8 mouse cellular contexts compared by ENCODE assay signal in genomic region chr2:5403850-5404249, GRCm38 (mm10).
DNase-seq lines count a peak whose midpoint lies in the region; ATAC-seq and TF ChIP-seq lines count a peak whose summit lies in the region.

No protein-coding gene starts in this region.

- no peak overlapping the region for H3K4me2 ChIP-seq in forebrain, postnatal 0 days (ENCODE audit: low read depth)
- no peak overlapping the region for H3K4me2 ChIP-seq in forebrain, embryonic 15.5 days (replicated peaks)

- DNase-seq in forebrain, postnatal 0 days = no peak
- DNase-seq in thymus, adult 2 months = peak; percentile 41
- DNase-seq in thymus, adult 18-20 months = no peak
- peak; percentile 61 for DNase-seq in thymus, postnatal 0 days (ENCODE audit: low spot score)
- no peak for DNase-seq in layer of hippocampus, postnatal 25 days (ENCODE audit: extremely low spot score in 1 of 2, low spot score in 1 of 2)
- DNase-seq in right cerebral cortex, adult 18-20 months = no peak

- H3K27ac ChIP-seq in forebrain, postnatal 0 days (ENCODE audit: low read depth, low read length) = no peak overlapping the region
- H3K27ac ChIP-seq in forebrain, embryonic 15.5 days (replicated peaks) = no peak overlapping the region
- no peak overlapping the region for H3K27ac ChIP-seq in thymus, adult 2 months (ENCODE audit: control insufficient read depth, insufficient read depth, low read length)

- H3K9ac ChIP-seq in forebrain, postnatal 0 days = no peak overlapping the region
- H3K9ac ChIP-seq in forebrain, embryonic 15.5 days (replicated peaks) = no peak overlapping the region

- no peaks in the 10 kb centered on the region for H3K4me1 ChIP-seq in forebrain, postnatal 0 days (ENCODE audit: insufficient read depth)
- no peaks in the 10 kb centered on the region for H3K4me1 ChIP-seq in forebrain, embryonic 15.5 days
- 0 out of 2 replicates have a peak, but pooled peaks cover 3% of the 10 kb centered on the region for H3K4me1 ChIP-seq in thymus, adult 2 months (replicated peaks; ENCODE audit: control insufficient read depth, insufficient read depth, low read length)

- no peaks in the 10 kb centered on the region for H3K27me3 ChIP-seq in forebrain, postnatal 0 days (ENCODE audit: insufficient read depth, low read length)
- H3K27me3 ChIP-seq in forebrain, embryonic 15.5 days = no peaks in the 10 kb centered on the region
- H3K27me3 ChIP-seq in thymus, adult 2 months (ENCODE audit: control insufficient read depth, insufficient read depth, low read length) = no peaks in the 10 kb centered on the region

- peak; percentile 50 for TF ChIP-seq CTCF in forebrain, postnatal 0 days (IDR thresholded peaks at IDR 0.05; ENCODE audit: low read depth)
- TF ChIP-seq CTCF in thymus, adult 2 months (IDR thresholded peaks at IDR 0.05; ENCODE audit: borderline replicate concordance, control insufficient read depth, extremely low read depth, insufficient read depth, low read length, poor library complexity) = no peak

- H3K9me3 ChIP-seq in forebrain, postnatal 0 days (ENCODE audit: low read length) = no peaks in the 10 kb centered on the region
- H3K9me3 ChIP-seq in forebrain, embryonic 15.5 days = no peaks in the 10 kb centered on the region

- ATAC-seq in forebrain, postnatal 0 days = no peak
- no peak for ATAC-seq in forebrain, embryonic 15.5 days (replicated peaks)
- peak; percentile 60; the same call in 1 of the 2 replicates for ATAC-seq in erythroblast, adult 5-6 weeks (replicated peaks; ENCODE audit: low FRiP score, poor library complexity, severe bottlenecking)

- H3K36me3 ChIP-seq in forebrain, postnatal 0 days (ENCODE audit: insufficient read depth) = no peaks in the 10 kb centered on the region
- no peaks in the 10 kb centered on the region for H3K36me3 ChIP-seq in forebrain, embryonic 15.5 days
- no peaks in the 10 kb centered on the region for H3K36me3 ChIP-seq in thymus, adult 2 months (ENCODE audit: control insufficient read depth, insufficient read depth, low read length)

- no peak for TF ChIP-seq POLR2A in thymus, adult 2 months (IDR thresholded peaks at IDR 0.05; ENCODE audit: control insufficient read depth, extremely low read depth, insufficient read depth, low read length, poor library complexity)

- WGBS in forebrain, postnatal 0 days = 63% methylated on average over 3 of the region's 3 CpGs
- WGBS in forebrain, embryonic 15.5 days = 63% methylated on average over 3 of the region's 3 CpGs
- WGBS in thymus, adult 2 months = 69% methylated on average over 3 of the region's 3 CpGs

- no peak overlapping the region for H3K4me3 ChIP-seq in forebrain, postnatal 0 days (ENCODE audit: low read depth, low read length)
- no peak overlapping the region for H3K4me3 ChIP-seq in forebrain, embryonic 15.5 days
- H3K4me3 ChIP-seq in thymus, adult 2 months (ENCODE audit: control insufficient read depth, insufficient read depth, low read length) = no peak overlapping the region

Comparison
In these comparisons a context has a peak if more than half of its experiments do, and no peak if none do; other contexts are left out.
1. DNase-seq: peak in thymus, adult 2 months (single experiment) and thymus, postnatal 0 days (single experiment); none in forebrain, postnatal 0 days (single experiment), thymus, adult 18-20 months (0 of 2), layer of hippocampus, postnatal 25 days (0 of 2) and right cerebral cortex, adult 18-20 months (single experiment).